Mouse (Mus musculus) embryonic fibroblast, embryonic 13.5 days (primary cell): ENCODE data around the gene Taf12. TPM values are rescaled to one million over a fixed set of nuclear protein-coding genes. Genes with fewer than 3 reads are reported as not detected.

Experiments used
- H3K27ac ChIP-seq: 2 replicates; pipeline ENCODE4 v1.5.1; 2012; ENCODE audit warnings: low read length, control low read depth, inconsistent platforms; ENCODE audit not compliant: insufficient read depth
- H3K4me1 ChIP-seq: 2 replicates; pipeline ENCODE4 v1.6.1; 2011; ENCODE audit warnings: low read length; ENCODE audit not compliant: control insufficient read depth, insufficient read depth
- H3K4me3 ChIP-seq: 2 replicates; pipeline ENCODE4 v1.5.1; 2011; ENCODE audit warnings: mild to moderate bottlenecking, control low read depth, low read length; ENCODE audit not compliant: insufficient read depth
- CTCF ChIP-seq: IDR thresholded peaks from 2 replicates; pipeline ENCODE4 v1.5.1; 2011; ENCODE audit warnings: mild to moderate bottlenecking, control low read depth, low read length, moderate library complexity, borderline replicate concordance; ENCODE audit not compliant: insufficient read depth
- POLR2A ChIP-seq: IDR thresholded peaks from 2 replicates; pipeline ENCODE4 v1.6.1; 2011; ENCODE audit warnings: low read depth, mild to moderate bottlenecking, control low read depth, low read length, moderate library complexity
- polyA plus RNA-seq: library from polyadenylated mRNA; stranded (reverse); fragments of >200 nt; gene quantifications from 2 replicates; pipeline ENCODE4 v1.2.4, GENCODE M21; 2011; ENCODE audit warnings: low read depth; ENCODE audit not compliant: missing spikeins, insufficient read length

Taf12 gene
- polyA plus RNA-seq, 1 experiment = 36.5 TPM

DNA sequence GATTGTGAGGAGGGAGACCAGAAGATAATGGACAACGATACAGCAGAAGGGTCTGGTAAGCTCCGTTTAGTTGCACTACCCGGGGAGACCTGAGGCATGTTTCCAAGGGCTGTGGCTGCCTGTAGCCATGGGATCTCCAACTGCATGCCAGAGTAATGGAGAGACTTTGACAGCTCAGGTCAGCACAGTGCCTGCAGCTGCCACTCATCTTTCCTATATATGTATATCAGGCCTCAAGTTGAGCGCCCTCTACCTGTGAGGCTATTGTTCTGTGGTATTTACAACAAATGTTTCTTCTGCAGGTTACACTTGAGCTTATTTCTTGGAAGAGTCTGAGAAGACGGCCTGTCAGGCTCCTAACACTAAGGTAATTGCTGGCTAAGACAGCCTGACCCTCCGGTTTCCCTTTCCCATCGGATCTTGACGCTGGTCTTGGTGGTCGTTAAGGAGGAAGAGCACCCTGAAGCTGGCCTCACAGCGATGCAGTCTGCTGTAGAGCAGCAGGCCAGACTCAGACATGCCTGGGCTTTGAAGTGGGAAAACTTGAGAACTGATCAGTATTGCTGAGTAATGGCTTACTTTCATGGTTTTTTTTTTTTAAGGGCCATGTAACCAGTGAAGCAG is 35.8 kb downstream of the Taf12 start:
- TF ChIP-seq POLR2A (peak; percentile 30), CTCF (no peak)
- no peaks in the 10 kb centered on the region for H3K4me1 ChIP-seq
- H3K27ac ChIP-seq = peak overlapping the region; percentile 88
- H3K4me3 ChIP-seq = peak overlapping the region; percentile 87

DNA sequence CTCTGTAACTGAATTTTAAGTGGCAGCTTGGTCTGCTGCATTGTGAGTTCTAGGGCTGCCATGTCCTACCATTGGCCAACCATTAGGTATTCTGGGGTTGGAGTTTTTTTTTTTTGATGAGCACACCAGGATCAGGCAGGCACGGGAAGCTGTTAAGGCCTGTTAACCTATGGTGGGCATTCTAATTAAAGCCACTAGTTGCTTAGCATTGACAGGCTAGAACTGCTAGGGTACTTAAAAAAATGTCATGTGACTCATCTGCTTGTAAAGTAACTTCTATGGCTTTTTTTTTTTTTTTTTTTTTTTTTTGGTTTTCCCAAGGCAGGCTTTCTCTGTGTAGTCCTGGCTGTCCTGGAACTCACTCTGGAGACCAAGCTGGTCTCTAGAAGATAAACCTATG is 37.0 kb downstream of the Taf12 start:
- TF ChIP-seq POLR2A = no peak
- TF ChIP-seq CTCF = no peak
- Histone ChIP-seq H3K4me1 (no peaks in the 10 kb centered on the region), H3K4me3 (no peak overlapping the region), H3K27ac (no peak overlapping the region)

DNA sequence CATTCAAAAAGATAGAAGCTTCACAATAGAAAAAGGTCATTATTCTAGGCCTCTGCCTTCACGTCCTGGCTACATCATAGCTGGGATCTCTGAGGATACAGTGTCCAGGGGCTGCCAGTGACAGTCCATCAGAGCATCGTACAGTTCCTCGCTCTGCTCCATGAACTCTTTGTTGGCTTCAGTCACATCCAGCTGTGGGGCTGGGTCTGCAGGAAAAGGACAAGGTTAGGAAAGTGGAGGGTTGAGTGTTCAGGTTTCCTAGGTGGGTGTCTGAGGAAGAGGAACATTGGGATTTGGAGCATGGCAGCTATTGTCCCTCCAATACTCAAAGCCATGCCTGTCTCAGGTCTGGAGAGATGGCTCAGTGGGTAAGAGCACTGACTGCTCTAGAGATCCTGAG is 37.6 kb downstream of the Taf12 start:
- Histone ChIP-seq H3K4me3 (no peak overlapping the region), H3K27ac (no peak overlapping the region), H3K4me1 (no peaks in the 10 kb centered on the region)
- TF ChIP-seq POLR2A (peak; percentile 70), CTCF (no peak)

DNA sequence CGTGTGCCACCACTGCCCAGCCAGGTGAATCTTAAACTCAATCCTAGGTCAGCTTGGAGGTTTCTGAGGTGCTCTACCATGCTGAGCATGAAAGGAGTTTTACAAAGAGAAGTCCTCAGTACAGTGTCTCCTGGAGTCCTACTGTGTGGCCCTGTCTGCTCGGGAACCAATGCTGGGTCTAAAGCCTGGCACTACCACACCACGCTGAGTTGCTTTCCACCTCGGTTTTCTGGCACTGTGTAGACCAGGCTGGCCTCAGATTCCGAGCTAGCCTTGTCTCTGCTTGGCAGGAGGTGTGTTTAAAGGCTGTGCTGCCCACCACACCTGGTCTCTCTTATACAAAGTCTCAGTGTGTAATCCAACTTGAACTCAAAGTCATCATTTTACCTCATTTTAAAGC is 38.5 kb downstream of the Taf12 start:
- Histone ChIP-seq H3K27ac (no peak overlapping the region), H3K4me3 (no peak overlapping the region), H3K4me1 (no peaks in the 10 kb centered on the region)
- TF ChIP-seq POLR2A = peak; percentile 33; the same call in 1 of the 2 replicates
- TF ChIP-seq CTCF = no peak

DNA sequence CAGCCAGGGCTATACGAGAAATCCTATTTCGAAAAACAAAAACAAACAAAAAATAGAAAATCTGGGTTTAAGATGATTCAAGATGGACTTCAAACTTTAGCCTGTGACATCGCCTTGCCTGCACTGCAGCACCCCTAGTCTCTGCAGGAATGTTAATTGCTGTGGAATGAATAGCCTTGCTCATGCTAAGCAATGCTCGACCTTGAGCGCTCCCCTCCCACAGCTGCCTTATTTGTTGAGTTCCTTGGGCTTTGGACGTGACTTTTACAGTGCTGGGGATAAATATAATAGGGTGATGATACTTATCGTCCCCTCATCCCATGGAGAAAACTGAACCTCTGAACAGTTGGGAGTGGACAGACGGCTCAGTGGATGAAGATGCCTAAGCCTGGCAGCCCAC is 41.5 kb downstream of the Taf12 start:
- TF ChIP-seq POLR2A (no peak), CTCF (no peak)
- Histone ChIP-seq H3K4me3 (no peak overlapping the region), H3K27ac (no peak overlapping the region), H3K4me1 (no peaks in the 10 kb centered on the region)

DNA sequence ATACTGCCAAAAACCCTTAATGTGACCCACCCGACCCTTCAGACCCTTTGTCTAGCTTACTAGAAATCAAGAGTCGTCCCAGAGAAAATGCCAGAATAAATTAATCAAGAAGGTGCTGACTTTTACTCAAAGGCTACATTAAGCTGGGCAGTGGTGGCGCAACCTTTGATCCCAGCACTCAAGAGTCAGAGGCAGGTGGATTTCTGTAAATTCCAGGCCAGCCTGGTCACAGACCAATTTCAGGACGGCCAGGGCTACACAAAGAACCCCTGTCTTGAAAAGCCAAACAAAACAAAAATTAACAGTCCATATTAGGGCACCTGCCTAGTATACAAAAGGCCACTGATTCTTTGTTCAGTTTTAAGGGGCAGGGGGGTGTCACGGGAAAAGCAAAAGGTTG is 52.3 kb downstream of the Taf12 start:
- no peak for TF ChIP-seq POLR2A
- TF ChIP-seq CTCF = no peak
- no peak overlapping the region for H3K4me3 ChIP-seq
- H3K4me1 ChIP-seq = peaks cover 4% of the 10 kb centered on the region
- H3K27ac ChIP-seq = no peak overlapping the region

DNA sequence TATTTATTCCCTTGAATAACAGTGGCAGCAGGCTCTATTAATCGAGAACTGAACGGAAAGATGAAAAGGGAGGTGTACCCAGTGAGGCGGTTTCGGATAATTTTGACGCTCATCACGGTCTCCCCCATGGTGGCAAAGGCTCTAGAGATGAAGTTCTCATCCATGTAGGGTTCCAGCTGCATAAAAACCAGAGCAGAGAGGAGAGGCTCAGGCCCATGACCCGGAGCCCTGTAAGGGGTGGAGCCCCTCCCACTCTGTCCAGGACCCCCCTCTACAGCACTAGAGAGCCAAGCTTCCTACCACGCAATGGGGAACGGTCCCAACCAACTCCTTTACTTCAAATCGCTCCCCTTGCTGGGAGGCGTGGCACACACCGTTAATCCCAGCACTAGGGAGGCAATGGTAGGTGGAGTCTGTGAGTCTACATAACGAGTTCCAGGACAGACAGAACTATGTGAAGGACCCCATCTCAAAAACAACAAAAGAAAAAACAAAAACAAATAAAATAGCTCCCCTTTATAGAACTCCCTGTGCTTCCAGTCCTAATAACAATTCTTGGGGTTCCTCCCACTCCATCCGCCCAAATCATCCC is 54.3 kb downstream of the Taf12 start:
- no peak for TF ChIP-seq POLR2A
- TF ChIP-seq CTCF = no peak
- Histone ChIP-seq H3K4me3 (peak overlapping the region; percentile 76), H3K27ac (peak overlapping the region; percentile 65; the same call in 1 of the 2 replicates), H3K4me1 (peaks cover 4% of the 10 kb centered on the region)

DNA sequence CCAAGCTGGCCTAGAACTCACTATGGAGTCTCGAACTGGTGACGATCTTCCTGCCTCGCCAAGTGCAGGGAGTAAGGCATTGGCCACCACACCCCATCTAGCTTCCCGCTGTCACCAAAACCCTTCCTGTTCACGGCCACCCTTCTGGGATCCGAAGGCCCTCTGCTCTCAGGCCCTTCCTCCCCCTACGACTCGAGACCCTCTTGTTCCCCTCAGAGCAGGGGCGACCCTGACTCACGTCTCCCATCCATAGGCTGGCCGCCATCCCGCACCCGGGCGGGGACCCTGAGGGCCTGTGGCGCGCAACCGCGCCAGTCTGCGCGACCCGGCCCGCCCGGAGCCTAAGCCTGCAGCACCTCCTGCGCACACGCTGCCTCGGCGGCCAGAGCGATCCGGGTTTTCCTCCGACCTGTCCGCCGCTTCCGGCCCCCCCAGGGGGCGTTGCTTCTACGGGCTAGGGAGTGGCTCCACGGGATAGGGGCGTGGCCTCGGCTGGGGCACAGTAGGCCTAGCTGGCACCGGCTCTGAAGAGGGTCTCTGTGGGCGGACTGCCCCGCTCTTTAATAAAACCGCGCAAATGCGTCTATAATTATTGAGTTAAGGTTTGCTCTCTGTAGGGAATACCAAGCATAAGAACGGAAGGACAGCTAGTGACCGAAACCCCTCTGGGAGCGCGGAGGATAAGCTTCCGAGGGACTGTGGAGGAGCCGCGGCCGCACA is 55.1 kb downstream of the Taf12 start, which contains the start of gene Trnau1ap:
TSS of gene Trnau1ap (minus strand) at position 424 of the 720 bp plus-strand sequence.
- peaks cover 4% of the 10 kb centered on the region for H3K4me1 ChIP-seq
- peak within 1 kb of the TSS; percentile 76 for H3K4me3 ChIP-seq
- H3K27ac ChIP-seq = peak within 1 kb of the TSS; percentile 92
- TF ChIP-seq CTCF = no peak
- TF ChIP-seq POLR2A = peak; percentile 82

DNA sequence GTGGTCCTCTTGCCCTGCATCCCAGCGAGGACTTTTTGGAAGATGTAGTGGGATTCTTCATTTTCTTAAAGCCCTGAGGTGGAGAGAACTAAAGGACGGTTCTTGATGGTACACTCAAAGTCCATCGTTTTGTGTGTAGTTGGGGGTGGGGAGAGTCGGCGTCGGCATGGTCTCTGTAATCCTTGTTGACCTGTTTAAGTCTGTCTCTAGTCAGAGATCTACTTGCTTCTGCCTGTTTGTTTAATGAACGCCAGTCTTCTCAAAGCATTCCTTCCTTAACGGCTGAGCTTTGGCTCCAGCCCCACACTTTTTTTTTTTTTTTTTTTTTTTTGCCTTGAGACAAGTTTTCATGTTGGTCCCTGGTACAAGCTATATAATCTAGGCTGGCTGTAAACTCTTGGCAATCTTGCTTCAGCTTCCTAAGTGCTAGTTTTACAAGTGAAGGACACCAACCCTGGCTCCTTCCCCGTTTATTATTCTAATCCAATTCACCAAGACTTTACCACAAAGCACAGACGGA is 55.7 kb downstream of the Taf12 start:
- H3K4me1 ChIP-seq = peaks cover 4% of the 10 kb centered on the region
- peak overlapping the region; percentile 76 for H3K4me3 ChIP-seq
- no peak for TF ChIP-seq POLR2A
- TF ChIP-seq CTCF = no peak
- peak overlapping the region; percentile 92 for H3K27ac ChIP-seq
